Mouse (Mus musculus): ENCODE results near the gene Matk.

DNA sequence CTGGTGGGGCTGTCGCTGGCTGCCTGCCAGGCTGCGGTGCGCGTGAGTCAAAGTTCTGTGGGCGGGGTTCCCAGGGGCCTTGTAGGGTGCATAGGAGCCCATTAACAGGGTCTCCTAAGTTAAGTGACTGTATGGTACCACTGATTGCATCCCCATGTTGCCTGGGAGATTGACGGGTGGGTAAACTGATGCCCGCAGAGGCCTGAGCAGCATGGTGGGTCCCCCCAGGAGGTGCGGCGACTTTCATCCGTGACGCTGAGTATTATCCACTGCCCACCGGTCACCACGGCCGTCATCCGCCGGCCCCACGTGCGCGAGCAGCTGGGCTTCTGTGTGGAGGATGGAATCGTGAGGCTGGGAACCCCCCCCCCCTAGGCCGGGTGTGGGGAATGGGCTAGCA is 19.6 kb downstream of the Matk start:
- TF ChIP-seq CTCF (IDR thresholded peaks at IDR 0.05; ENCODE audit: insufficient read depth, low read depth, low read length) (no peak), POLR2A (IDR thresholded peaks at IDR 0.05; ENCODE audit: insufficient read depth, low read depth, low read length) (no peak)
